Mouse (Mus musculus): ENCODE measurements around the gene Syna.

Gene Syna

GRCm38 (mm10) chr5:134567445-134567844, 7.5 kb upstream of the Syna start:
- DNase-seq (ENCODE audit: low spot score) = no peak

- no peak for DNase-seq (ENCODE audit: low spot score)
Measured at GRCm38 (mm10) chr5:134565696-134566095, 5.7 kb upstream of the Syna start.

GRCm38 (mm10) chr5:134564272-134564671, 4.3 kb upstream of the Syna start:
- DNase-seq (ENCODE audit: low spot score) = no peak

- DNase-seq (ENCODE audit: low spot score) = no peak
Measured at GRCm38 (mm10) chr5:134560450-134561171, 640 bp upstream of the Syna start.

- peak; percentile 89 for DNase-seq (ENCODE audit: low spot score)
Measured at GRCm38 (mm10) chr5:134555463-134556164, 4.4 kb downstream of the Syna start.

- DNase-seq (ENCODE audit: low spot score) = no peak
Measured at GRCm38 (mm10) chr5:134553951-134554546, 5.9 kb downstream of the Syna start.

GRCm38 (mm10) chr5:134552110-134552972, 7.6 kb downstream of the Syna start, which contains the start of gene Clip2:
TSS of gene Clip2 (minus strand) at chr5:134552434.
- DNase-seq (ENCODE audit: low spot score) = peak; percentile 93

GRCm38 (mm10) chr5:134551233-134552109, 8.5 kb downstream of the Syna start:
- DNase-seq (ENCODE audit: low spot score) = peak; percentile 55

- DNase-seq (ENCODE audit: low spot score) = no peak
Measured at GRCm38 (mm10) chr5:134550836-134551232, 9.1 kb downstream of the Syna start.

GRCm38 (mm10) chr5:134549640-134550168, 10.3 kb downstream of the Syna start:
- no peak for DNase-seq (ENCODE audit: low spot score)

- DNase-seq (ENCODE audit: low spot score) = no peak
Measured at GRCm38 (mm10) chr5:134548306-134548705, 11.7 kb downstream of the Syna start.

GRCm38 (mm10) chr5:134546790-134547189, 13.2 kb downstream of the Syna start:
- no peak for DNase-seq (ENCODE audit: low spot score)

- DNase-seq (ENCODE audit: low spot score) = peak; percentile 55
Measured at GRCm38 (mm10) chr5:134545242-134545629, 14.7 kb downstream of the Syna start.

- DNase-seq (ENCODE audit: low spot score) = peak; percentile 53
Measured at GRCm38 (mm10) chr5:134544516-134545241, 15.3 kb downstream of the Syna start.

- DNase-seq (ENCODE audit: low spot score) = peak; percentile 39
Measured at GRCm38 (mm10) chr5:134541640-134542039, 18.3 kb downstream of the Syna start.

- DNase-seq (ENCODE audit: low spot score) = no peak
Measured at GRCm38 (mm10) chr5:134540881-134541280, 19.1 kb downstream of the Syna start.

- peak; percentile 86 for DNase-seq (ENCODE audit: low spot score)
Measured at GRCm38 (mm10) chr5:134539891-134540290, 20.1 kb downstream of the Syna start.

- DNase-seq (ENCODE audit: low spot score) = no peak
Measured at GRCm38 (mm10) chr5:134536036-134536435, 23.9 kb downstream of the Syna start.

- no peak for DNase-seq (ENCODE audit: low spot score)
Measured at GRCm38 (mm10) chr5:134532417-134532816, 27.6 kb downstream of the Syna start.

GRCm38 (mm10) chr5:134531585-134531984, 28.4 kb downstream of the Syna start:
- no peak for DNase-seq (ENCODE audit: low spot score)
